22 mouse cellular contexts compared by ENCODE assay signal in the genomic region with DNA sequence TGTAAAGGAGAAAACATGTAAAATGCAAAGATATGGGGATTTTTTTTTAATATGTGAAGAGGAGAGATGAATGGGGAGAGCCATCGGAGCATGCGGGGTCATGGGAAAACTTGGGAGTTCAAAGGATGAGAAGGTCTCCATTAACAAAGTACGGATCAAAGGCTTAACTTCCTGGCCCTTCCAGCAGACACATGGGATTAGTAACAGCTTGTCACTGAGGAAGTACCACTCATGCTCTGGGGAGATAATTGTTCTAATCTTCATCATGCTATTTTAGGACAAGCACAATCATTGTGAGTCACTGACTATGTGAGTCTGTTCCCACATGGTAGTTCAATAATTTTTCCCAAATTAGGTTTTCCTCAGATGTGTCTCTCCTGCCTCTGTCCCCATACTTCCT.
DNase-seq lines count a peak whose midpoint lies in the region; ATAC-seq and TF ChIP-seq lines count a peak whose summit lies in the region.
"Had no signal": no experiment of that assay in that cellular context is flagged by ENCODE, and none has a peak within 500 bp of the region (broad histone marks: within the 10 kb centered on the region; RNA-seq: fewer than 3 reads in every experiment).

No protein-coding gene starts in this region.

- TF ChIP-seq EP300 in MEL (IDR thresholded peaks at IDR 0.05; ENCODE audit: low read depth in 1 of 2, low read length in 2 of 2): no peak

- TF ChIP-seq CTCF in lung, embryonic 14.5 days (IDR thresholded peaks at IDR 0.05; ENCODE audit: low read depth): no peak
- TF ChIP-seq CTCF in MEL (IDR thresholded peaks at IDR 0.05 in 2 of 3, conservative IDR thresholded peaks at IDR 0.05 in 1 of 3; ENCODE audit: control insufficient read depth in 1 of 3, insufficient read depth in 1 of 3, low read depth in 2 of 3, low read length in 3 of 3, poor library complexity in 1 of 3, severe bottlenecking in 1 of 3): no peak

- no peaks in the 10 kb centered on the region for H3K79me2 ChIP-seq in MEL (ENCODE audit: control insufficient read depth, insufficient read depth, low read length, poor library complexity)

- H3K9me3 ChIP-seq in lung, embryonic 14.5 days (ENCODE audit: low read depth, low read length): no peaks in the 10 kb centered on the region
- H3K9me3 ChIP-seq in MEL (replicated peaks; ENCODE audit: insufficient read depth, low read length): peaks cover 2% of the 10 kb centered on the region; the same call in 1 of the 2 replicates
- H3K9me3 ChIP-seq: embryonic facial prominence, embryonic 10.5 days; forebrain, embryonic 10.5 days; heart, embryonic 15.5 days; hindbrain, embryonic 13.5 days had no signal

- no peak overlapping the region for H3K9ac ChIP-seq in lung, embryonic 14.5 days
- no peak overlapping the region for H3K9ac ChIP-seq in MEL (ENCODE audit: control insufficient read depth, low read depth, low read length, poor library complexity, severe bottlenecking)
- H3K9ac ChIP-seq: heart, embryonic 15.5 days; hindbrain, embryonic 13.5 days had no signal

- TF ChIP-seq POLR2A in MEL (IDR thresholded peaks at IDR 0.05; ENCODE audit: control insufficient read depth in 1 of 2, insufficient read depth in 1 of 2, low read depth in 1 of 2, low read length in 2 of 2, poor library complexity in 1 of 2): no peak

- no peak overlapping the region for H3K27ac ChIP-seq in lung, embryonic 14.5 days (ENCODE audit: low read depth)
- no peak overlapping the region for H3K27ac ChIP-seq in MEL (ENCODE audit: control insufficient read depth, low read depth, low read length)
- H3K27ac ChIP-seq: embryonic facial prominence, embryonic 10.5 days; forebrain, embryonic 10.5 days; heart, embryonic 15.5 days; hindbrain, embryonic 13.5 days; hindbrain, postnatal 0 days had no signal

- no peak; the same call in 1 of the 2 replicates for ATAC-seq in lung, embryonic 14.5 days (ENCODE audit: insufficient read depth)
- ATAC-seq: forebrain, embryonic 14.5 days; hindbrain, postnatal 0 days had no signal

- H3K4me2 ChIP-seq in lung, embryonic 14.5 days: no peak overlapping the region
- H3K4me2 ChIP-seq: heart, embryonic 11.5 days; heart, embryonic 15.5 days; hindbrain, embryonic 13.5 days had no signal

- H3K4me3 ChIP-seq in lung, embryonic 14.5 days (ENCODE audit: low read depth, low read length): no peak overlapping the region
- H3K4me3 ChIP-seq in MEL (ENCODE audit: control insufficient read depth in 1 of 2, insufficient read depth in 1 of 2, low read depth in 2 of 2, low read length in 2 of 2): no peak overlapping the region
- H3K4me3 ChIP-seq: embryonic facial prominence, embryonic 10.5 days; erythroblast, embryonic 14.5 days; forebrain, embryonic 10.5 days; heart, embryonic 15.5 days; hindbrain, embryonic 13.5 days had no signal

- no peak for TF ChIP-seq RAD21 in MEL (IDR thresholded peaks at IDR 0.05; ENCODE audit: low read depth, low read length)

- no peaks in the 10 kb centered on the region for H3K36me3 ChIP-seq in lung, embryonic 14.5 days (ENCODE audit: insufficient read depth)
- H3K36me3 ChIP-seq in MEL (ENCODE audit: control insufficient read depth in 1 of 2, insufficient read depth in 2 of 2, low read length in 2 of 2): no peaks in the 10 kb centered on the region
- H3K36me3 ChIP-seq: embryonic facial prominence, embryonic 10.5 days; forebrain, embryonic 10.5 days; heart, embryonic 15.5 days; hindbrain, embryonic 13.5 days had no signal

- H3K27me3 ChIP-seq in lung, embryonic 14.5 days (ENCODE audit: insufficient read depth, low read length): no peaks in the 10 kb centered on the region
- H3K27me3 ChIP-seq in MEL (ENCODE audit: control insufficient read depth in 1 of 2, insufficient read depth in 2 of 2, low read length in 2 of 2): no peaks in the 10 kb centered on the region
- H3K27me3 ChIP-seq: CH12.LX; heart, embryonic 15.5 days; hindbrain, embryonic 13.5 days had no signal

- no peaks in the 10 kb centered on the region for H3K4me1 ChIP-seq in lung, embryonic 14.5 days (ENCODE audit: insufficient read depth)
- H3K4me1 ChIP-seq in MEL (ENCODE audit: control insufficient read depth in 1 of 2, insufficient read depth in 2 of 2, low read length in 2 of 2): no peaks in the 10 kb centered on the region
- H3K4me1 ChIP-seq: embryonic facial prominence, embryonic 10.5 days; forebrain, embryonic 10.5 days; heart, embryonic 15.5 days; hindbrain, embryonic 13.5 days had no signal

- peak; percentile 6 for DNase-seq in lung, embryonic 14.5 days
- DNase-seq in lung, postnatal 14 days: no peak
- no peak for DNase-seq in MEL (ENCODE audit: low read depth, low spot score)
- DNase-seq in brain, adult 2 months (ENCODE audit: low read depth, low spot score): peak; percentile 38
- DNase-seq in lung, postnatal 25 days (ENCODE audit: low spot score): peak; percentile 25
- DNase-seq in heart, adult 9 months (ENCODE audit: low spot score in 2 of 2): no peak
- DNase-seq in embryo, embryonic 10.5 days (ENCODE audit: low spot score): no peak
- DNase-seq: adrenal gland, postnatal 10 days; cerebellum, adult 18-20 months; cerebellum, adult 9-11 months; cerebellum, postnatal 36 days; heart, adult 18-20 months; heart, postnatal 14 days had no signal

- 55% methylated on average over 3 of the region's 3 CpGs for WGBS in lung, embryonic 14.5 days

TF ChIP-seq in MEL, 35 proteins besides CTCF, POLR2A, EP300 and RAD21:
- TF ChIP-seq NELFE (IDR thresholded peaks at IDR 0.05; ENCODE audit: low read depth, low read length) (no peak), JUND (IDR thresholded peaks at IDR 0.05; ENCODE audit: low read depth, low read length) (no peak), ZNF384 (IDR thresholded peaks at IDR 0.05; ENCODE audit: low read depth, low read length) (no peak), MAZ (IDR thresholded peaks at IDR 0.05; ENCODE audit: low read depth, low read length) (no peak), ZC3H11A (IDR thresholded peaks at IDR 0.05; ENCODE audit: low read depth, low read length) (0 out of 2 replicates have a peak, but pooled peaks have one; percentile 2)

Comparison
In these comparisons a context has a peak if more than half of its experiments do, and no peak if none do; other contexts are left out.
1. DNase-seq: peak in lung, embryonic 14.5 days (single experiment), brain, adult 2 months (single experiment) and lung, postnatal 25 days (single experiment); none in lung, postnatal 14 days (single experiment), MEL (single experiment), heart, adult 9 months (0 of 2) and embryo, embryonic 10.5 days (single experiment).